8 mouse cellular contexts compared by ENCODE assay signal in the genomic region with DNA sequence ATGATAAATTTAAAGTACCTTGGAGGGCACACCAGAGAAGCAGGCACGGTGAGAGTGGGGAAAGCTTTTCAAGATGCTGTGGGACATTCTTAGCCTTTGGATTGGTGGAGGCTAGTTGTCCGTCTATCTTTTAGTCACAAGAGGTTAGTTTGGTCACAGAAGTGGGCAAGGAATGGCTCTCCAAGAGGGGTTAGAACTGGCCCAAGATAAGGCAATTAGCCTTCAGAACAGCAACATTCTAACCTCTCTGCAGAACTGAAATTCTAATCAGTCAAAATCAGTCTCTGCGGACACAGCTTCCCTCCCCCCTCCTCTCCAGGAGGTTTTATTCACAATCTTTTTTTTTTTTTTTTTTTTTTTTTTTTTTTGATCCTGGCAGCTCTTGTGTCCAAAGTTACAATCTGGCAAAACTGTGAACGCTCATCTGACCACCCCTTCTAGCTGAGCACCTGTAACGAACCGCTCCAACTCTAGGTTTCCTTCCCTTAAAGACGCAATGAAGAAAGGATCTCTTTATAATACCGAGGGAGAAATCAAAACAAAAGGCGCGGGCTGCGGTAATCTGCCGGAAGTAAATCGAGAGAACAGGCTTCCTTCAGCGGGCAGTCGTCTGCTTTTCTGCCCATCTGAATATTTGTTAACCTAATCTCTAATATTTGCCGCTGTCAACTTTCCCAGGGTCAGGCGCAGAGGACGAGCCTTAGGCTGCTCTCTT. TPM values are rescaled to one million over a fixed set of nuclear protein-coding genes. Genes with fewer than 3 reads are reported as not detected.
DNase-seq lines count a peak whose midpoint lies in the region; ATAC-seq and TF ChIP-seq lines count a peak whose summit lies in the region.
"Had no signal": no experiment of that assay in that cellular context is flagged by ENCODE, and none has a peak within 500 bp of the region (broad histone marks: within the 10 kb centered on the region; RNA-seq: fewer than 3 reads in every experiment).

No protein-coding gene starts in this region.

- H3K27ac ChIP-seq in embryonic fibroblast, embryonic 13.5 days (ENCODE audit: insufficient read depth, low read length) = no peak overlapping the region
- H3K27ac ChIP-seq in limb, embryonic 11.5 days (replicated peaks; ENCODE audit: low read depth, low read length) = no peak overlapping the region
- H3K27ac ChIP-seq in stomach, embryonic 14.5 days (ENCODE audit: low read length) = peak overlapping the region; percentile 92

- H3K4me2 ChIP-seq in limb, embryonic 11.5 days (ENCODE audit: low read depth, severe bottlenecking) = peak overlapping the region; percentile 68
- peak overlapping the region; percentile 76 for H3K4me2 ChIP-seq in stomach, embryonic 14.5 days (replicated peaks; ENCODE audit: low read depth, low read length)

- TF ChIP-seq POLR2A in embryonic fibroblast, embryonic 13.5 days (IDR thresholded peaks at IDR 0.05; ENCODE audit: low read depth, low read length) = no peak

- H3K9ac ChIP-seq in limb, embryonic 11.5 days (ENCODE audit: low read length) = no peak overlapping the region; the same call in 1 of the 2 replicates
- H3K9ac ChIP-seq in stomach, embryonic 14.5 days (replicated peaks; ENCODE audit: low read depth, low read length) = peak overlapping the region; percentile 21; the same call in 1 of the 2 replicates

- DNase-seq in limb, embryonic 11.5 days (ENCODE audit: low spot score) = no peak
- DNase-seq in urinary bladder, adult 18-20 months (ENCODE audit: low spot score in 2 of 2) = no peak
- DNase-seq in adrenal gland, adult 18-20 months (ENCODE audit: low spot score in 2 of 2) = no peak

- H3K4me1 ChIP-seq in megakaryocyte, embryonic 14.5 days = peaks cover 33% of the 10 kb centered on the region
- no peaks in the 10 kb centered on the region for H3K4me1 ChIP-seq in embryonic fibroblast, embryonic 13.5 days (ENCODE audit: control insufficient read depth, insufficient read depth, low read length)
- no peaks in the 10 kb centered on the region for H3K4me1 ChIP-seq in limb, embryonic 11.5 days (ENCODE audit: control insufficient read depth, insufficient read depth, low read length)
- no peaks in the 10 kb centered on the region for H3K4me1 ChIP-seq in stomach, embryonic 14.5 days (ENCODE audit: control insufficient read depth, insufficient read depth, low read length)

- 9% methylated on average over 18 of the region's 18 CpGs for WGBS in limb, embryonic 11.5 days
- 6% methylated on average over 18 of the region's 18 CpGs for WGBS in stomach, embryonic 14.5 days

- H3K36me3 ChIP-seq in megakaryocyte, embryonic 14.5 days (replicated peaks; ENCODE audit: low read length) = no peaks in the 10 kb centered on the region
- H3K36me3 ChIP-seq in limb, embryonic 11.5 days (ENCODE audit: control insufficient read depth, insufficient read depth, low read length) = no peaks in the 10 kb centered on the region
- no peaks in the 10 kb centered on the region for H3K36me3 ChIP-seq in stomach, embryonic 14.5 days (ENCODE audit: control insufficient read depth, insufficient read depth, low read length)

- H3K9me3 ChIP-seq in megakaryocyte, embryonic 14.5 days = no peaks in the 10 kb centered on the region
- H3K9me3 ChIP-seq in limb, embryonic 11.5 days (ENCODE audit: control insufficient read depth, low read length) = no peaks in the 10 kb centered on the region
- H3K9me3 ChIP-seq in stomach, embryonic 14.5 days (ENCODE audit: control insufficient read depth, low read depth, low read length) = no peaks in the 10 kb centered on the region

- no peak for TF ChIP-seq CTCF in embryonic fibroblast, embryonic 13.5 days (IDR thresholded peaks at IDR 0.05; ENCODE audit: borderline replicate concordance, insufficient read depth, low read length)

- ATAC-seq in megakaryocyte, adult 5-6 weeks (ENCODE audit: poor library complexity, severe bottlenecking) = no peak
- no peak for ATAC-seq in limb, embryonic 11.5 days (ENCODE audit: insufficient number of reproducible peaks, low FRiP score, low TSS enrichment, low read depth)
- ATAC-seq in stomach, embryonic 14.5 days (ENCODE audit: insufficient number of reproducible peaks, insufficient read depth, low FRiP score, low read depth) = no peak; the same call in 1 of the 2 replicates

- H3K27me3 ChIP-seq in megakaryocyte, embryonic 14.5 days (replicated peaks) = peaks cover 60% of the 10 kb centered on the region
- H3K27me3 ChIP-seq in limb, embryonic 11.5 days (ENCODE audit: control insufficient read depth, insufficient read depth, low read length) = no peaks in the 10 kb centered on the region
- no peaks in the 10 kb centered on the region for H3K27me3 ChIP-seq in stomach, embryonic 14.5 days (ENCODE audit: control insufficient read depth, insufficient read depth, low read length)

- H3K4me3 ChIP-seq in megakaryocyte, embryonic 14.5 days (replicated peaks) = peak overlapping the region; percentile 91
- peak overlapping the region; percentile 53 for H3K4me3 ChIP-seq in embryonic fibroblast, embryonic 13.5 days (ENCODE audit: insufficient read depth, low read length)
- H3K4me3 ChIP-seq in limb, embryonic 11.5 days (ENCODE audit: low read depth, low read length) = peak overlapping the region; percentile 33
- peak overlapping the region; percentile 38 for H3K4me3 ChIP-seq in stomach, embryonic 14.5 days (ENCODE audit: low read depth, low read length)

RNA-seq across cellular contexts. Expression of a gene that starts 2.2 kb away (rescaled TPM):
- polyA plus RNA-seq in megakaryocyte, embryonic 14.5 days (2012; ENCODE audit: insufficient read depth, low replicate concordance) = not detected in 2 replicates
- 0.11 TPM in 1 of 2 replicates, not detected in the other for total RNA-seq in megakaryocyte, adult 5-6 weeks (2015)
- 0.15 TPM in 1 of 2 replicates, not detected in the other for total RNA-seq in megakaryocyte, adult 5-6 weeks (2017)
- polyA plus RNA-seq in embryonic fibroblast, embryonic 13.5 days (2011; ENCODE audit: insufficient read length, low read depth, missing spikeins) = 0.39 TPM in 1 of 2 replicates, not detected in the other
- 0.61 and 0.87 TPM in 2 replicates for polyA plus RNA-seq in limb, embryonic 11.5 days (2014; fragmentation: Nextera tagmentation; extraction: Ambion mirVana)
- 1.3 and 1.4 TPM in 2 replicates for polyA plus RNA-seq in stomach, embryonic 14.5 days (2014; fragmentation: Nextera tagmentation; extraction: Ambion mirVana)
- 1 to 10 TPM in 1 of 2 experiments, under 1 TPM in 1; 0.58 to 1.4 TPM for total RNA-seq in adrenal gland, adult 18-20 months (2021)
- polyA plus RNA-seq: erythroblast, embryonic 14.5 days had no signal

Comparison
In these comparisons a context has a peak if more than half of its experiments do, and no peak if none do; other contexts are left out.
1. H3K4me3 ChIP-seq: peak in every context shown above with its lines; median percentile 91 in megakaryocyte, embryonic 14.5 days; 53 in embryonic fibroblast, embryonic 13.5 days; 38 in stomach, embryonic 14.5 days; 33 in limb, embryonic 11.5 days.